Mouse (Mus musculus) macrophage (primary cell): Measurements from ENCODE around the gene Dock6. TPM values are rescaled to one million over a fixed set of nuclear protein-coding genes. Genes with fewer than 3 reads are reported as not detected.

ENCODE experiments used
- H3K27ac ChIP-seq: fragments of 350-480 bp; formaldehyde crosslinking; 2 replicates; pipeline ENCODE4 v1.9.0; 2021
- H3K36me3 ChIP-seq: fragments of 350-480 bp; formaldehyde crosslinking; 2 replicates; pipeline ENCODE4 v1.9.0; 2021; ENCODE audit errors: inconsistent target
- H3K4me3 ChIP-seq: fragments of 350-480 bp; formaldehyde crosslinking; 2 replicates; pipeline ENCODE4 v1.9.0; 2021; ENCODE audit errors: inconsistent target
- H3K79me2 ChIP-seq: fragments of 350-480 bp; formaldehyde crosslinking; 2 replicates; pipeline ENCODE4 v1.9.0; 2021; ENCODE audit errors: inconsistent target
- WGBS: methylation state at CpG from one replicate; pipeline ENCODE4 v1.1.7; 2026; ENCODE audit warnings: inconsistent platforms; ENCODE audit not compliant: missing documents; 5-methylcytosine and 5-hydroxymethylcytosine counted together
- polyA plus RNA-seq: library from polyadenylated mRNA; stranded (reverse); fragments of 250-400 nt; gene quantifications from 3 replicates; pipeline ENCODE4 v1.2.4, GENCODE M21; 2018; ENCODE audit warnings: inconsistent platforms

Dock6 gene
- polyA plus RNA-seq, 1 experiment from 2014 or later = 4.1 TPM

- H3K4me3 ChIP-seq = no peak within 1 kb of the TSS
These were observed 17.1 kb downstream of the Dock6 start, which contains the start of gene Angptl8 for GRCm38 (mm10) chr9:21835258-21835912. Angptl8 (plus strand) TSS chr9:21835510.

GRCm38 (mm10) chr9:21831558-21832240 lies 20.7 kb downstream of the Dock6 start:
- no peak overlapping the region for H3K4me3 ChIP-seq
- no peaks in the 10 kb centered on the region for H3K79me2 ChIP-seq
- WGBS = 76% methylated on average over 16 of the region's 20 CpGs
- H3K27ac ChIP-seq = no peak overlapping the region
- no peaks in the 10 kb centered on the region for H3K36me3 ChIP-seq

More at GRCm38 (mm10) chr9:21835258-21835912, 17.1 kb downstream of the Dock6 start, which contains the start of gene Angptl8:
- Histone ChIP-seq H3K27ac (no peak within 1 kb of the TSS), H3K79me2 (no peaks in the 10 kb centered on the region), H3K36me3 (no peaks in the 10 kb centered on the region)
- 73% methylated on average over 15 of the region's 15 CpGs for WGBS

DNA sequence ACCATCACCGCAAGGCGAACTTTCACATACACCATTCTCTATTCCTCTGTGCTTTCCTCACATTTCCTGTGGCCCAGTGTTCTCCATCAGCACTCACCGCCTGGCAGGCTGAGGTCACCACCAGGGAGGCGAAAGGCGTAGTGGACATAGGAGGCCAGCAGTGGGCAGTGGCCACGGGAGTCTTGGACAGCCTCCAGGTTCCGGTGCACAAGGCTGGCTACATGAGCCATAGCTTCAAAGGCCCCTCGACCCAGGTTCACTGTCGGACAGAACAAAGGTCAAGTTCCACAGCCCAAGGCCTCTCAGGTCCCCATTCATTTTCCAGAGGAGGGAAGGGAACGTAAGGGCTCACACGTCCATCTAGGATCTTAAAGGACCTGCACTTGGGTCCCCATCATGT lies 21.5 kb downstream of the Dock6 start:
- WGBS = 94% methylated on average over 11 of the region's 11 CpGs

DNA sequence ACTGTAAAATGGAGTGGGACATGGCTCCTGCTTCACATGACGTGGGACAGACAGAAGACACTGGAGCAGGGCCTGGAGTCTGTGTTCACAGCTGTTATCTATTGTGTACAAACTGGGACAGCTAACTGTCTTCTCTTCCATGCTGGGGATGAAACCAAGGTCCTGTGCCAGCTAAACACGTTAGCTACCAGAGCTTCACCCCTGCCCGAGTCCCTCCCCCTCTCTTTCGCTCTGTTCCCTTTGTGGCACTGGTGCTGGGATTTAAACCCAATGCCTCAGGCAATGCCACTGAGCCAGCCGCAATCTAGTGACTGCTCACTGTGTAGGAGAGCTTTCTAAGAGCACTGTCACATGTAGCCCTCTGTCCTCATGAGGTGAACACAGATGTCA lies 22.0 kb downstream of the Dock6 start:
- no peaks in the 10 kb centered on the region for H3K79me2 ChIP-seq
- no peaks in the 10 kb centered on the region for H3K36me3 ChIP-seq
- 93% methylated on average over 5 of the region's 5 CpGs for WGBS
- H3K4me3 ChIP-seq = no peak overlapping the region
- H3K27ac ChIP-seq = no peak overlapping the region

More for the DNA sequence above, 21.5 kb downstream of the Dock6 start:
- no peak overlapping the region for H3K27ac ChIP-seq
- H3K79me2 ChIP-seq = no peaks in the 10 kb centered on the region
- H3K4me3 ChIP-seq = no peak overlapping the region
- no peaks in the 10 kb centered on the region for H3K36me3 ChIP-seq

DNA sequence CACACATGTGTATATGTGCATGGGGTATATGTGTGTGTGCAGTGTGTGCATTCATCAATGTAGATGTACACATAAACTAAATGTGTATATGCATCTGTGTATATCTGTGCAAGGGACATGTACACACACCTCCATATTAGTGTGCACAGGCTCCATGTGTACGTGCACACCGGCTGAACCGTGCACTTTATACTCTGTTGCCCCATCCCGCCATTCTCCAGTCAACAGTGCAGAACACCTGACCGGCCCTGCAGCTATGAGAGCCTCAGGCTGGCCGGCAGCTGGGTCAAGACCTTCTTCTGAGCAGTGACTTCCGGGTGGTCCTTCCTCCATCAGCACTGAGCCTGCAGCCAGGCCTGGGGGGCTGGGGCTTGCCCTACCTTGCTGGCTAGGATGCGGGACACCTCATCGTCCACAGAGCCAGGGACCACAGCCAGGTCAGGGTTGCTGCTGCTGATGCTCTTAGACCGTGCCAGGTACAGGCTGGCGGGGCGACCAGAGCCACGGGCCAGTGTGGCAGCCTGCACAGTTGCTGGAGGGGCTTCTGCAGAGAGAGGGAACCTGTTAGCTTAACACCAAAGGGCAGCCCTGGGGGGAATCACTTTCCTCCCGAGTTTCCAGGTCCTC lies 22.5 kb downstream of the Dock6 start:
- Histone ChIP-seq H3K27ac (no peak overlapping the region), H3K36me3 (no peaks in the 10 kb centered on the region), H3K4me3 (no peak overlapping the region), H3K79me2 (no peaks in the 10 kb centered on the region)
- WGBS = 91% methylated on average over 12 of the region's 14 CpGs

GRCm38 (mm10) chr9:21824366-21824765 lies 28.1 kb downstream of the Dock6 start:
- Histone ChIP-seq H3K27ac (no peak overlapping the region), H3K36me3 (no peaks in the 10 kb centered on the region), H3K4me3 (no peak overlapping the region), H3K79me2 (no peaks in the 10 kb centered on the region)
- 95% methylated on average over 10 of the region's 10 CpGs for WGBS

DNA sequence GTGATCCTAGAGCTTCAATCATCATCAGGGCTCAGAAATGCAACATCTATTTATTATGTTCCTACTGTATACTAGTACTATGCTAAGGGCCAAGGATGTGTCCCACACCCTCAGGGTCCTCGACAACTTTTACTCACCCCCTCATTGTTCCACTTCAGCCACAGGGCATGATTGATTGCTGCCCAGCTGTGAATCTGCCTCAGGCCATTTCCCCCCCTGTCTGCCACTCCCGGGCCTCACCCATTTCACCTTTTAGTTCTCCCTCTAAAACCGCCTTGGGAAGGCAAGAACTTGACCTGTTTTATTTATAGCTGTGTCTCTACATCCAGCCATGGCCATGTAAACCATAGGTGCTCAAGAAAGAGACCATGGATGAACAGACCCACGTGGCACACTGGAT lies 28.5 kb downstream of the Dock6 start:
- H3K36me3 ChIP-seq = no peaks in the 10 kb centered on the region
- WGBS = 71% methylated on average over 4 of the region's 4 CpGs
- H3K79me2 ChIP-seq = no peaks in the 10 kb centered on the region
- H3K27ac ChIP-seq = no peak overlapping the region
- no peak overlapping the region for H3K4me3 ChIP-seq

DNA sequence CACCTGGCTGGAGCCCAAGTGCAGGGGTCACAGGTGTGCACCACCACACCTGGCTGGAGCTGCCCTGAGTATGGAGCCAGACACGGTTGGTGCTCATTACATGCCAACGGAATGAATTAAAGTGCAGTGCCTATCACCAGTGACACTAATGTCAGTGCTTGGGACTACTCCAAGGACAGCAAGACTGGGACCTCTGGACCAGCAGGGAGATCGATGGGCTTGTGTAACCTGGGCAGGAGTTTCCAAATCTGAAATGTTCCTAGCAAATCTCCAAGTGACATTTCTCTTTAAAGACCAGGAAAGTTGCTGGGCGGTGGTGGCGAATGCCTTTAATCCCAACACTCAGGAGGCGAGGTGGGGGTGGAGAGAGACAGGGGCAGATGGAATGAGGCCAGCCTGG lies 29.7 kb downstream of the Dock6 start:
- Histone ChIP-seq H3K36me3 (no peaks in the 10 kb centered on the region), H3K79me2 (no peaks in the 10 kb centered on the region), H3K27ac (no peak overlapping the region), H3K4me3 (no peak overlapping the region)
- 93% methylated on average over 6 of the region's 6 CpGs for WGBS

DNA sequence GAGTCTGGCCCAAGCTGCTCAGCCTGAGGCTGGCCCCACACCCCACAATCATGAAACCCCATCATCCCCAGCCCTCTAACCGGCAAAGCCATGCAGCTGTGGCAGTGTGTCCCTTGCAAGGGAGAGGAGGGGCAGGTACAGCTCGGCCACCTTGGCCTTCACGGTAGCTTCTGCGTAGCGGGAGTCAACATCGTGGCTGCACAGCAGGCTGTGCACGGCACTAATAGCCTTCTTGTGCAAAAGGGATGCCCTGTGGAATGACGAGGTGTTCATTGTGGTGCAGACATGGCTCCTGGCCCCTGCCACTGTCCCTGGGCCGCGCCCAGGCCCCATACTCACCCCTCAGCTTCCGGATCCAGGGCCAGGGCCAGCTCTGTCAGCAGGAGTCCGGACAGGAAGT lies 32.3 kb downstream of the Dock6 start:
- H3K27ac ChIP-seq = no peak overlapping the region

GRCm38 (mm10) chr9:21819181-21819729 lies 33.2 kb downstream of the Dock6 start:
- Histone ChIP-seq H3K27ac (no peak overlapping the region), H3K4me3 (no peak overlapping the region), H3K79me2 (no peaks in the 10 kb centered on the region), H3K36me3 (no peaks in the 10 kb centered on the region)
- 92% methylated on average over 2 of the region's 2 CpGs for WGBS

More for the DNA sequence above, 32.3 kb downstream of the Dock6 start:
- WGBS = 92% methylated on average over 12 of the region's 12 CpGs
- Histone ChIP-seq H3K4me3 (no peak overlapping the region), H3K79me2 (no peaks in the 10 kb centered on the region), H3K36me3 (no peaks in the 10 kb centered on the region)

DNA sequence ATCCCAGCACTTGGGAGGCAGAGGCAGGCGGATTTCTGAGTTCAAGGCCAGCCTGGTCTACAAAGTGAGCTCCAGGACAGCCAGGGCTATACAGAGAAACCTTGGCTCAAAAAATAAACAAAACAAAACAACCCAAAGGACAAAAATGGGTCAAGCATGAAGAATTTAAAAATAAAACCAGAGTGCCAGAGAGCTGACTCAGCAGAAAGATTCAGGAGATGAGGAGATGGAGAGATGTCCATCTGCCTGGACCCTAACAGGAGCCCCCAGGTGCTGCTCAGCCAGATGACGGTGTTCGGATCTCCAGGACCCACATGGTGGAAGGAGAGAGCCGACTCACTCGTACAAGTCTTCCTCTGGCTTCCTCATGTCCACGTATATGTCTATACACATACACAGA lies 33.9 kb downstream of the Dock6 start:
- H3K4me3 ChIP-seq = no peak overlapping the region
- H3K36me3 ChIP-seq = no peaks in the 10 kb centered on the region
- 98% methylated on average over 6 of the region's 6 CpGs for WGBS

GRCm38 (mm10) chr9:21818125-21818524 lies 34.3 kb downstream of the Dock6 start:
- 96% methylated on average over 4 of the region's 4 CpGs for WGBS
- H3K79me2 ChIP-seq = no peaks in the 10 kb centered on the region
- H3K36me3 ChIP-seq = no peaks in the 10 kb centered on the region

More for the DNA sequence above, 33.9 kb downstream of the Dock6 start:
- Histone ChIP-seq H3K27ac (no peak overlapping the region), H3K79me2 (no peaks in the 10 kb centered on the region)

GRCm38 (mm10) chr9:21816716-21817305 lies 35.6 kb downstream of the Dock6 start:
- H3K79me2 ChIP-seq = no peaks in the 10 kb centered on the region

More at GRCm38 (mm10) chr9:21818125-21818524, 34.3 kb downstream of the Dock6 start:
- Histone ChIP-seq H3K4me3 (no peak overlapping the region), H3K27ac (no peak overlapping the region)

GRCm38 (mm10) chr9:21811170-21811569 lies 41.3 kb downstream of the Dock6 start:
- Histone ChIP-seq H3K36me3 (no peaks in the 10 kb centered on the region), H3K4me3 (no peak overlapping the region), H3K27ac (no peak overlapping the region), H3K79me2 (no peaks in the 10 kb centered on the region)
- WGBS = 54% methylated on average over 5 of the region's 5 CpGs

More at GRCm38 (mm10) chr9:21816716-21817305, 35.6 kb downstream of the Dock6 start:
- Histone ChIP-seq H3K4me3 (no peak overlapping the region), H3K27ac (no peak overlapping the region), H3K36me3 (no peaks in the 10 kb centered on the region)
- WGBS = 71% methylated on average over 9 of the region's 9 CpGs
